Mouse (Mus musculus): Measurements from ENCODE around the gene Ano9.

Gene Ano9

GRCm38 (mm10) chr7:141099911-141100691, 17.5 kb downstream of the Ano9 start, which contains the start of gene Sigirr:
Gene Sigirr, minus strand, starts transcription at chr7:141100572.
- DNase-seq: peak; percentile 65 to 70

- DNase-seq: no peak
These were observed 20.4 kb downstream of the Ano9 start for GRCm38 (mm10) chr7:141097177-141097576.

- DNase-seq: peak; percentile 86 to 88
These were observed 21.0 kb downstream of the Ano9 start for GRCm38 (mm10) chr7:141096649-141097056.

GRCm38 (mm10) chr7:141096021-141096420, 21.6 kb downstream of the Ano9 start:
- no peak for DNase-seq

GRCm38 (mm10) chr7:141094487-141095205, 23.0 kb downstream of the Ano9 start:
- DNase-seq: no peak

GRCm38 (mm10) chr7:141093950-141094349, 23.7 kb downstream of the Ano9 start:
- DNase-seq: no peak

- DNase-seq: peak; percentile 94 to 95
These were observed 25.4 kb downstream of the Ano9 start for GRCm38 (mm10) chr7:141092051-141092735.

- no peak for DNase-seq
These were observed 27.4 kb downstream of the Ano9 start for GRCm38 (mm10) chr7:141090228-141090627.

GRCm38 (mm10) chr7:141088473-141088872, 29.1 kb downstream of the Ano9 start:
- DNase-seq: no peak

- DNase-seq: peak in 1 of 2 experiments; percentile 28
These were observed 29.7 kb downstream of the Ano9 start for GRCm38 (mm10) chr7:141087894-141088293.

- peak; percentile 72 to 79 for DNase-seq
These were observed 37.8 kb downstream of the Ano9 start for GRCm38 (mm10) chr7:141079481-141080449.

GRCm38 (mm10) chr7:141078876-141079275, 38.7 kb downstream of the Ano9 start:
- DNase-seq: no peak

- no peak for DNase-seq
These were observed 39.8 kb downstream of the Ano9 start, which contains the start of gene Pkp3 for GRCm38 (mm10) chr7:141077841-141078240. Gene Pkp3, plus strand, starts transcription at chr7:141078218.

- DNase-seq: no peak
These were observed 43.8 kb downstream of the Ano9 start for GRCm38 (mm10) chr7:141073782-141074181.

GRCm38 (mm10) chr7:141072017-141072745, 45.4 kb downstream of the Ano9 start:
- peak in 1 of 2 experiments; percentile 35 for DNase-seq

GRCm38 (mm10) chr7:141070058-141070862, 47.3 kb downstream of the Ano9 start:
- DNase-seq: peak; percentile 69 to 75

- no peak for DNase-seq
These were observed 49.3 kb downstream of the Ano9 start for GRCm38 (mm10) chr7:141068351-141068750.

- DNase-seq: no peak
These were observed 53.0 kb downstream of the Ano9 start for GRCm38 (mm10) chr7:141064576-141064975.

GRCm38 (mm10) chr7:141064175-141064574, 53.4 kb downstream of the Ano9 start:
- no peak for DNase-seq

GRCm38 (mm10) chr7:141063353-141063752, 54.3 kb downstream of the Ano9 start:
- no peak for DNase-seq

All from lung, adult 18-20 months (tissue).